Mouse (Mus musculus) cerebellum, postnatal 36 days (tissue): ENCODE measurements at regions not wholly inside any gene's neighbourhood (a gene's known extent, or its start where the extent isn't known, plus 50 kb on each side); places are given as distances from the start of the nearest gene placed in this dataset.
A peak's percentile ranks its signal among the peaks of the same experiment; 100 is the strongest.

Experiments
- DNase-seq, 2 experiments: peaks; one replicate each; pipeline ENCODE4 v3.0.0; 2021 to 2022; ENCODE audit warnings: mixed read lengths in 2 of 2

GRCm38 (mm10) chr9:94378835-94379234 is 159.0 kb downstream of the 1190002N15Rik start:
- DNase-seq, result peak; percentile 37 to 57

- peak in 1 of 2 experiments; percentile 41 for DNase-seq
These were observed 159.6 kb downstream of the 1190002N15Rik start for GRCm38 (mm10) chr9:94378291-94378690.

GRCm38 (mm10) chr9:94377346-94378039 is 160.4 kb downstream of the 1190002N15Rik start:
- peak; percentile 88 to 95 for DNase-seq

GRCm38 (mm10) chr9:94370976-94371375 is 166.9 kb downstream of the 1190002N15Rik start:
- DNase-seq, result no peak

- no peak for DNase-seq
These were observed 169.5 kb downstream of the 1190002N15Rik start for GRCm38 (mm10) chr9:94368231-94368936.

GRCm38 (mm10) chr9:94361877-94362697 is 175.8 kb downstream of the 1190002N15Rik start:
- DNase-seq, result no peak

GRCm38 (mm10) chr9:94361011-94361410 is 176.9 kb downstream of the 1190002N15Rik start:
- no peak for DNase-seq

GRCm38 (mm10) chr9:94358150-94358549 is 179.7 kb downstream of the 1190002N15Rik start:
- DNase-seq, result no peak

- no peak for DNase-seq
These were observed 195.9 kb downstream of the 1190002N15Rik start for GRCm38 (mm10) chr9:94342011-94342410.

- DNase-seq, result no peak
These were observed 196.3 kb downstream of the 1190002N15Rik start for GRCm38 (mm10) chr9:94341531-94341930.

GRCm38 (mm10) chr9:94333450-94333849 is 204.4 kb downstream of the 1190002N15Rik start:
- DNase-seq, result no peak

GRCm38 (mm10) chr9:94323011-94323410 is 214.9 kb downstream of the 1190002N15Rik start:
- DNase-seq, result no peak

- DNase-seq, result no peak
These were observed 235.3 kb downstream of the 1190002N15Rik start for GRCm38 (mm10) chr9:94302575-94302974.

GRCm38 (mm10) chr9:94301896-94302295 is 236.0 kb downstream of the 1190002N15Rik start:
- no peak for DNase-seq

- DNase-seq, result no peak
These were observed 242.4 kb downstream of the 1190002N15Rik start for GRCm38 (mm10) chr9:94295431-94295830.

- DNase-seq, result no peak
These were observed 245.7 kb downstream of the 1190002N15Rik start for GRCm38 (mm10) chr9:94292147-94292546.

GRCm38 (mm10) chr9:94289546-94289945 is 248.3 kb downstream of the 1190002N15Rik start:
- no peak for DNase-seq

- DNase-seq, result no peak
These were observed 250.3 kb downstream of the 1190002N15Rik start for GRCm38 (mm10) chr9:94287559-94287958.

- DNase-seq, result peak; percentile 85 to 92
These were observed 259.0 kb downstream of the 1190002N15Rik start for GRCm38 (mm10) chr9:94278657-94279585.

- DNase-seq, result no peak
These were observed 260.8 kb downstream of the 1190002N15Rik start for GRCm38 (mm10) chr9:94277096-94277495.

- DNase-seq, result no peak
These were observed 268.7 kb downstream of the 1190002N15Rik start for GRCm38 (mm10) chr9:94269213-94269612.

GRCm38 (mm10) chr9:94267243-94267642 is 270.6 kb downstream of the 1190002N15Rik start:
- DNase-seq, result no peak
